Mouse (Mus musculus) B cell, adult (primary cell): ENCODE data around the gene Olfr921. TPM values are rescaled to one million over a fixed set of nuclear protein-coding genes. Genes with fewer than 3 reads are reported as not detected.

ENCODE experiments used
- total RNA-seq: library from RNA; stranded (reverse); gene quantifications from 4 replicates; pipeline ENCODE4 v1.2.4, GENCODE M21; 2023; ENCODE audit not compliant: inconsistent age

Olfr921 gene
- total RNA-seq: not detected in 4 replicates

DNA sequence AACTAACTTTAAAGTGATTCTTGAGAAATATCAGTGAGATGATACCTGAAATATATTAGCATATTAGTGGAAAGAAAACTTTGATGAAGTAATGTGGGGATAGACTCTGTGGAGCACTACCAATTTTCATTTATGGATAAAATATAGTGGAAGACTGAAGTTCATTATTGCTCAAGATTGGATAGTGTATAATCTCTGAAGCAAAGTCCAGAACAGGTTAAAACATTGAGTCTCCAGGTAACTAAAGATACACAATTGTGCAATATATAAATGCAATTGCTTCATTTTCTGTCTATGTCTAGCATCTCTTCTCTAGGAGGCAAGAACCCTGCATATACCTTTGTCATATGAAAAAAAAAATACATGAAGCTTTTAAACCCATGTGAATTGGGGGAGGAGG is at the start of gene Olfr921:
TSS of gene Olfr921 (plus strand) at position 301 of the 400 bp plus-strand sequence.

DNA sequence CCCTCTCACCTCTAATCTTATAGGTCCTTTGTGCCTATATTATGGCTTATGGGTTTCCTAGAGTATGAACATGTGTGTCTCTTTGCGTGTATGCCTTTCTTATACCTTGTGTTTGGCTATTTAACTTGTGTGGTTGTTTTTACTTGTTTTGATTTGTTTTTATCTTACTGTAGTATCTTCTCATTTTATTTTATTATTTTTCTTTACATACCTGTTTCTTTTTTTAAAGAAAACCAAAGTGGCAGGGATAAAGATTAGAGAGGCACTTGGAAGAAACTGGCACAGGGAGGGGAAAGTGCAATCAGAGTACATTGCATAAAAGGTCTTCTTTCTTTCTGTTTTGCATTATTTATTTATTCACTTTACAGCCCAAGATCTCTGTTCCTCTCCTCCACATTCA is 20.9 kb upstream of the Olfr921 start, which contains the start of gene Olfr920:
TSS of gene Olfr920 (plus strand) at position 301 of the 400 bp plus-strand sequence.

DNA sequence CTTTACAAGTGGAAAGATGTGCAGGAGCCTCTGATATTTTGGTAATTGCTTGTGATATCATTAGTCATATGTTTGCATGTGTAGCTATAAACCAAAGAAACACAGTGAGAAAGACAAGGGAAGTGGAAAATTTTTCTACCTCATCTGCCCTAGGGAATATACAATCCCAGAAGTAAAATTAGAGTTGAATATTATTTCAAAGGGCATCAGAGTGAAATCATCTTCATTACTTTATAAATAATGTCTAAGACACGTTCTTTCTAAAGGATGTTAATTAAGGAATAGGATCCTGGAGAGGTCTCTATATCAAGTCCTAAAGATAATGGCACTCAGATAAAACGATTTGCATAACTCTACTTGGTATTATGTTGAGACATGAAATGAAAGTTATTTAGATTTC is 41.4 kb downstream of the Olfr921 start, which contains the start of gene Olfr922:
TSS of gene Olfr922 (plus strand) at position 301 of the 400 bp plus-strand sequence.

DNA sequence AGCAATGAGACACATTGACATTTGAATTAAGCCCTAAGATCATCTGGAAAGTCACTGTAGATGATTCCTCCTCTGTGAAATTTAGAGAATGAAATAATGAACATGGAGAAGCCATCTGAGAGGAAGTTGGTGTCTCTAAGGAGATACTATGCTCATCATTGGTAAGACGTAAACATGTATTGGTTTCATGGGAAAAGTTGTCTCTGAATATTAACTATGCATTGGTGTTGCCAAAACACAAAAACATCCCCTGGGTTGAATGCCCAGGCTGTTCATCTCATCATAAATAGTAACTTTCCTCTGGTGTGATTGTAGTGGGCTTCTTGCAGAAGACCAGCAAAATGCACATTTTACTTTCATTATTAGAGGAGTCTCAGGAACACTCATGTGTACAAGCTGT is 53.4 kb downstream of the Olfr921 start, which contains the start of gene Olfr923:
TSS of gene Olfr923 (plus strand) at position 301 of the 400 bp plus-strand sequence.

Other genes starting within 250 kb of the Olfr921 start
- gene Olfr910, start 235.2 kb upstream of the Olfr921 start, total RNA-seq: not detected in 4 replicates
- not detected in 4 replicates for gene Olfr912, start 192.9 kb upstream of the Olfr921 start, total RNA-seq
- gene Olfr913, start 180.3 kb upstream of the Olfr921 start, total RNA-seq: not detected in 4 replicates
- gene Olfr914, start 168.0 kb upstream of the Olfr921 start, total RNA-seq: not detected in 4 replicates
- not detected in 4 replicates for gene Olfr916, start 113.2 kb upstream of the Olfr921 start, total RNA-seq
- gene Olfr917, start 107.2 kb upstream of the Olfr921 start, total RNA-seq: not detected in 4 replicates
- not detected in 4 replicates for gene Olfr918, start 98.5 kb upstream of the Olfr921 start, total RNA-seq
- not detected in 4 replicates for gene Olfr919, start 69.4 kb upstream of the Olfr921 start, total RNA-seq
- gene Vwa5a, start 54.8 kb upstream of the Olfr921 start, total RNA-seq: 8.8 to 12.9 TPM (median 10.5 TPM) in 4 replicates
- gene Olfr920, start 20.8 kb upstream of the Olfr921 start, total RNA-seq: 0.13 to 0.21 TPM in 2 of 4 replicates, not detected in the others
- gene Olfr922, start 41.5 kb downstream of the Olfr921 start, total RNA-seq: not detected in 4 replicates
- gene Olfr923, start 53.5 kb downstream of the Olfr921 start, total RNA-seq: not detected in 4 replicates
- not detected in 4 replicates for gene Olfr924, start 71.4 kb downstream of the Olfr921 start, total RNA-seq
- gene Olfr26, start 82.0 kb downstream of the Olfr921 start, total RNA-seq: not detected in 4 replicates
- gene Olfr926, start 104.1 kb downstream of the Olfr921 start, total RNA-seq: not detected in 4 replicates
- gene Olfr930, start 156.7 kb downstream of the Olfr921 start, total RNA-seq: not detected in 4 replicates
- not detected in 4 replicates for gene Olfr933, start 199.2 kb downstream of the Olfr921 start, total RNA-seq
- not detected in 4 replicates for gene Olfr934, start 215.2 kb downstream of the Olfr921 start, total RNA-seq
- gene Olfr935, start 226.6 kb downstream of the Olfr921 start, total RNA-seq: not detected in 4 replicates